Mouse (Mus musculus) spleen, postnatal 36 days (tissue): ENCODE measurements around the gene Rnd1.

Source experiments
- DNase-seq, 2 experiments: peaks; one replicate each; pipeline ENCODE4 v3.0.0; 2022; ENCODE audit warnings: low spot score in 2 of 2, mixed read lengths in 1 of 2

The Rnd1 gene

DNA sequence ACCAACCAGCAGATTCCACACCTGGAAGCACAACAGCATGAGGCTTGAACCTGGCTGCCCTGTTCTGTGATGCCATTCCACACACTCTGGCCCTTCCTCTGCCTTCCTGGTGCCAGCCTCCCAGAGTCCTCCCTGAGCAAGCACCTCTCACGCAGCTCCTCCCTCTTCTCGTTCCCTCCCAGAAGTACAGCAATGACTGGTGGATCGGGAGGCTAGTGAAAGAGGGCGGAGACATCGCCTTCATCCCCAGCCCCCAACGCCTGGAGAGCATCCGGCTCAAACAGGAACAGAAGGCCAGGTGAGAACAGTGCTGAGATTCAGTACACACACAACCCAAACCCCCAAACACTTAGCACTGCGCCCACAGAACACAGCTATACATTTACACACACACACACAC lies 37.1 kb downstream of the Rnd1 start:
- no peak for DNase-seq

DNA sequence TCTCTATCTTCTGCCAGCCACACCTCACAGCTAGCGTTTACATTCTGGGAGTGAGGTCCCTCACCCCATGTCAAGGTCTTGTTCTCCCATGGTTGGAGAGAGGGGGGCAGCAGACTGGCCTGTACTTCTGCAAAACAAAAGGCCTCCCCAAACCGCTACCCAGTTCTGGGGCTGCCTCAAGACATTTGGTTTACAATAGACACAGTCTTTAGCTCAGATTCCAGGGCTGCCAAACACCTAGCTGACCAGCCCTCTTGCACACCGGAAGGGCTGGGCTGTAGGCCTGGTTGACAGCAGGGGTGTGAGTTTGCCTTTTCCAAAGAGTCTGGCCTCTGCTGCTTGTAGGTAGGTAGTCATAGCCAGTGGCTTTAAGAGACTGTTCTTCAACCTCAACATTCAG lies 40.1 kb downstream of the Rnd1 start:
- DNase-seq: no peak

- no peak for DNase-seq
Measured at GRCm38 (mm10) chr15:98636517-98636916, 40.7 kb downstream of the Rnd1 start.

DNA sequence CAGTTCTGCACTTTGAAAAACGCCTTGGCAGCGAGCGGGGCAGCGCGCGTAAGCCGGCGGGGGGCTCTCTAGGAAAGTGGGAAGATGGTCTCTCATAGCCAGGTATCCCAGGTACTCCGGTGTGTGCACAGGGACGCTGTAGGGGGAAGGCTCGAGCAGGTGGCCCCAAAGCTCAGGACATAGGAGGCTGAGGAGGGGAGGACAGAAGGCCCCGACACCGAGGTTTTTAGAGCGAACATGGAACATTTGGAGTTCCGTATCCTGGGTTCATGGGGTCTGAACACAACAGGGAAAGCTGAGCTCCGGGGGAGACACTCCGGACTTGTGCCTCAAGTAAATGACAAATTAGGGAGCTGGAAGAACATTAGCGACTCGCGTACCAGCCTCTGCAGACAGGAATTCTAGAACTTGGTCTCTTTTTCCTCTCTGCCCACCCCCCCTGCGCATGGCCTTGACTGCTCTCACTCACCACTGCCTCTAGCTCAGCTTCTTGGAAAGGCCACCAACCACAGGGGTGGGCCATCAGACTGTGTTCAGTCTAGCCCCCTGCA lies 41.9 kb downstream of the Rnd1 start:
- no peak for DNase-seq

DNA sequence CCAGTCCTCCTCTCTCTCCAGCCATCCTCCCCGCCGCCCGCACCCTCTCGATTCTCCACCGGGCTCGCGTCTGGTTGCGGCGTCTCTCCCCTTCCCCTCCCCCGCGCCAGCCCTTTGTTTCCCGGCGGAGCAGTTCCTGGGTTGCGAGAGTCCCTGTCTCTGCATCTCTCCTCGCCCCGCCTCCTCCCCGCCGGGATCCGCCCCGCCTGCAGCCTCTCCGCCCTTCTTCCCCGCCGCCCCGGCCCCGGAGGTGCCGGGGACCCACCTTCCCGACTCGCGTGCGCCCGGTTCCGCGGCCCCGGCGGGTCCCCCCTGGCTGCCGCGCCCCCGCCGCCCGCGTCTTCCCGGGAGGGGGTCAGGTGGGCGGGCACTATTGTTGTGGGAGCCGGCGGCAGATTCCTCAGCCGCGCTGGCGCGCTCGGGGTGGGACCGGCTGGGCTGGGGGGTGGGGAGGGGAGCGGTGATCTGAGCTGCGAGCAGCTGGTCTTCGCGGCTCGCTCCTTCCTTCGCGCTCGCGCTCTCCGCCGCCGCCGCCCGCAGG lies 42.6 kb downstream of the Rnd1 start:
- DNase-seq: peak; percentile 29

DNA sequence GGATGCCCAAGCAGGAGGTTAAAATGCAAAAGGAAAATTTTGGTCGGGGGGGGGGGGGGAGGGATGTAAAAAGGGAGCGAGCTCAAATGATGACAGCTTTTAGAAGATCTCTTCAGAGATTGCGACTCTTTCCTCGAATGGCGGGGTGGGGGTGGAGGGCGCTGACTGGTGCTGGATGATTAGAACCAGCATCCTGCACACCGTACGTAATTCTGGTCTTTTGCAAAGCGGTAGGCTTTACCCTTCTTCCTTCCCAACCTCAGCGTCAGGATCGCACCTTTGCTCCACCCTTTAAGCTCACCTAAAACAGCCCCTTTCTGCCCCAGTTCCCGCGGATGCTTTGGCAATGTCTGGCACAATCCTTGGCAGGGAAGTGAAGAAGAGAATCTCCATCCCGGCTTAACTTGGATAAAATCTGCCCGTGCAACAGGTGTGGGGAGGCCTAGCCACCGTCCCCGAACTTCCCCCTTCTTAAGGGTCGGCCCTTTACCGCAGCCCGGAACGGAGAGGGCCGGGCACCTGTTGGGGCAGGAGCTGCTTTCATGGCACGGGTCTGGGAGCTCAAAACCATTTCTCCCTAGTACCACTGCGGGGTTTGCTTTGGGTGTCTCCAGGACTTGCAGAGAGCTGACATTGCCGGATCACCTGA lies 43.3 kb downstream of the Rnd1 start:
- no peak for DNase-seq

- no peak for DNase-seq
Measured at GRCm38 (mm10) chr15:98632921-98633320, 44.3 kb downstream of the Rnd1 start.

DNA sequence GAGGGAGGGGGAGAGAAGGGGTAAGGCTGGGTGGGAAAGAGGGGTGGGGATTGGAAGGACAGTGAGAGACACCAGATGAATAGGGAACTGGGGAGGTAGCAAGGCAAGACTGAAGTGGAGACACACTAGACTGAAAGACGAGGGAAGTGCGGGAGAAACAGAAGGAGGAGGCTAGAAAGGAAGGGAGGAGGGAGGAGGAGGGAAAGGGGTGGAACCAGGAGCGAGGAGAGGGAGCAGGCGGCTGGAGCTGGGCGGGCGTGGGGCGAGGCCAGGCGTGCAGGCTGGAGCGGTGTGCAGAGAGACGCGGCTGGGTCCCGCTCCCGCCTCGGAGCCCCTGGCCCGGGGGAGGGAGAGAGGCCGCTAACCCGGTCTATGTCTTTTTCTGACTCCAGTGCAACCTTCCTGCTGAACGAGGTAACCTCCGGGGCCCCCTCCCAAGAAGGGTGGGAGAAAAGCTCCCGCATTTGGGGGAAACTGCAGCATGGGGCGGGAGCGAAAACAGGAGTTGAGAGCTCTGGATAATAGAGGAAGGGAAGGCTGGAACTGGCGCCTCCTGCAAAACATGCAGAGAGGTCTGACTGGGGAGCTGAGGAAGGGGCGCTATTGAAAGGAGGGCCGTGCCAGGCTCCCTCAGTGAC lies 45.0 kb downstream of the Rnd1 start:
- DNase-seq: no peak

- DNase-seq: peak; percentile 24 to 34
Measured at GRCm38 (mm10) chr15:98631493-98631892, 45.8 kb downstream of the Rnd1 start.

- DNase-seq: no peak
Measured at GRCm38 (mm10) chr15:98630540-98630939, 46.7 kb downstream of the Rnd1 start, which contains the start of gene Cacnb3. Gene Cacnb3, plus strand, starts transcription at chr15:98630840.

DNA sequence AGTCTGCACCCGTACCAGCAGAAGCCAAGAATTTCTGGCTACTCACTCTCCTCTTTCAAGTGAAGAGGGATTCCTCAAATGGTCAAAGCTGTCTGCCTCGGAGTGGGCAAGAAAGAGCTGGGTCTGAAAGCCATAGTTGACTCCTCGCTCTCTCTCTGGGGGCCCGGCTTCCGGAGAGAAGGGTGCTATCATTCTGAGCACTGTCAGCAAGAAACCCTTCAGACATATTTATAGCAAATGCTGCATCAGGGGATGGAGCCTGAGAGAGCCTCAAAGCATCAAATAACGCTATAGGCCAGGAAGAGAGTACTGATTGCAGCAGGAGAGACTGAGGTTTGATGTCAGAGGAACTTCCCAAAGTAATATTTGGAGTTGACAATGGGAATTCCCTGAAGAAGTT lies 47.8 kb downstream of the Rnd1 start:
- no peak for DNase-seq

DNA sequence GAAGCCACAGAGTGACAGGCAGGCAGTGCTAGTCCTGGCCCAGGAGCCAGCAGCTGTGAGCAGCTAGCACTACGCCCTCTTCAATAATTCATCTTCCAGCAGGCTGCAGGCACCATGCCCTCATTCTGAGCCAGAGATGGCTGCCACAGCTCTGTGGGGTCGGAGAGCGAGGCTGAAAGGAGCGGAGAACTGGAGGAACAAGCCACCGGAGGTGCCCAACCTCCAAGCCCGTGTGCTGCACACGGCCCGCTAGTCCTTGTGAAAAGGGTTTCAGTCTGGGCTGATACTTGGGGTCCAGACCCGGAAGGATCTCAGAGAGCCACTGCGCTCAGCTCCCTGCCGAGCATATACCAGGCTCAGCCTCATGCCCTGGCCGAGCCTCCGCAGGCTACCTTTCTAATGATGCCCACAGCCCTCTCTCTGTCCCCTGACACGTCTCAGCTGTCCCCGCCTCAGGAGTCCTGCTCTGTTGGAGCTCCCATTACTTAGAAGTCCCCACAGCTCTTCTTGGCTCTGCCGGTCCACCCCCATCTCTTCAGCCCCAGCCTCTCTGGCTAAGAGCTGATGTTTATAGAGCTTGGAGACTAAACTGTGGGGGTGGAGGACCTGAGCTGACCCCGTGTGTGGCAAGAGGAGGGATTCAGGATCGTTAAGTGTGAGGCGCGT lies 48.5 kb downstream of the Rnd1 start:
- no peak for DNase-seq

GRCm38 (mm10) chr15:98626487-98627212 lies 50.6 kb downstream of the Rnd1 start:
- no peak for DNase-seq

DNA sequence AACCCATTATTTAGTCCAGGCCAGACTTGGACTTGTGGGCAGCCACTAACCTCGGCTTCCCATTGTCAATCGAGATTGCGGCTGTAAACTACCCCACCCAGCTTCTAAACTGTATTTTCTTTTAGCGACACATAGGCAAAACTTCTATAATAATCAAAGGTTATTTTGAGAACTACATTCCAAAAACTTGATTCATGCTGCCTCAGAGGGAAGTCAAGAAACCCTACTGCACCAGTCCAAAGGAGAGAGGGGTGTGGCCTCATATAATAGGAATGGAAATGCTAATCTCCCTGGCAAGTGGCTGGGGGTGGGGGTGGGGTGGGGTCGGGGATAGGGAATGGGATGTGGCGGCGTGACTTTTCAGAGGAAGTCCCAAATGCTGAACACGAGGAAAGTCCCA lies 51.2 kb downstream of the Rnd1 start:
- DNase-seq: no peak

- DNase-seq: no peak
Measured at GRCm38 (mm10) chr15:98623361-98623821, 53.9 kb downstream of the Rnd1 start.

GRCm38 (mm10) chr15:98622721-98623120 lies 54.5 kb downstream of the Rnd1 start:
- DNase-seq: no peak

- no peak for DNase-seq
Measured at GRCm38 (mm10) chr15:98622199-98622598, 55.1 kb downstream of the Rnd1 start.

DNA sequence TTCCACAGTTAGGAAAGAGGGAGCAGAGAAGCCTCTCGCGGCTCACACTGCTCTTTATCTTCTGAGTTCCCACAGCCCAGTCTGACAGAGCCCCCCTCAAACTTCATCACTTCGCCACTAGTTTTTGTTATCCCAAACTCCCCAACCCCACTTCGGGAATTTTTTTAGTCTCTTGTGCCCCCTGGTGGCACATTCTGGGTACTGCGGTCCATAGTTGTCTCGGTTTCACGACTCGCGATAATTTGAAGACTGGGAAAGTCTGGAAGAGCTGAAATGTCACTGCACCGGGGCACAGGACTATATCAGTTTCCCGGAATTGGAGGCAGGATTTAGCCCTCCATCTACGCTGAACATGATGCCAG lies 60.1 kb downstream of the Rnd1 start:
- DNase-seq: peak; percentile 20 to 54

DNA sequence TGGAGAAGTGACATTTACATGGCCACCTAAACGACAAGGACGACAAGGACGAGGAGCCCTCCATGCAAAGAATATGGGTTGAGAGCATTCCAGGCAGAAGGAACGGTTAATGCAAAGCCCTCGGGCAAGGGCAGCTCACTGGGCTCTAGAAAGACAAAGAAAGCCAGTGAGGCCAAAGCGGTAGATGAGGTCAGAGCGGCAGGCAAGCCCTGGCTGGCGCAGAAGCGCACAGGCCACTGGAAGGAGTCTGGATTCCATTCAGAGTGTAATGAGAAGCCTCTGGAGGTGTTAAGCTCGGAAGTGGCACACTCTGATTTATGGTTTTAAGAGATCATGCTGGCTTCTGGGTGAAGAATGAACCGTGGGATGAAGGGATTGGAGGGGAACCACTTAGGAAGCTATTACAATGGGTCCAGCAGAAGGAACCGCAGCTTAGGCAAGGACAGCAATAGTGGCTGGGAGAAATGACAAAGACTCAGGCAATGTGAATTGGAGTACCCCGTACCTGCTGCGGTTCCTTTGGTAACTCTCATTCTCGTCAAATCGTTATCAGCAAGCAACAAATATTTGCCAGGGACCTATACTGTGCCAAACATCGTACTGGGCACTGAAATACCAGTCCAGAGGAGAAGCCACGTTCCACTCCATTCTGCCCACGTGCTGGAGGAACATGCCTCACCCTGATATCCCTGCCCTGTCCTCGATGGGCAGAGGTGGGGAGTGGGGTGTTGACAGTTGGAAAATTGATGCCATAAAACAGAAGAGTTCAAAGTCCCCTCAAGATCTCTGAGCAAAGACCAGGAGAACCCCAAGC lies 60.7 kb downstream of the Rnd1 start:
- DNase-seq: no peak

- no peak for DNase-seq
Measured at GRCm38 (mm10) chr15:98615751-98616150, 61.5 kb downstream of the Rnd1 start.

- DNase-seq: no peak
Measured at GRCm38 (mm10) chr15:98614971-98615370, 62.3 kb downstream of the Rnd1 start.
